Mouse (Mus musculus): Measurements from ENCODE around the gene Arf4.

DNA sequence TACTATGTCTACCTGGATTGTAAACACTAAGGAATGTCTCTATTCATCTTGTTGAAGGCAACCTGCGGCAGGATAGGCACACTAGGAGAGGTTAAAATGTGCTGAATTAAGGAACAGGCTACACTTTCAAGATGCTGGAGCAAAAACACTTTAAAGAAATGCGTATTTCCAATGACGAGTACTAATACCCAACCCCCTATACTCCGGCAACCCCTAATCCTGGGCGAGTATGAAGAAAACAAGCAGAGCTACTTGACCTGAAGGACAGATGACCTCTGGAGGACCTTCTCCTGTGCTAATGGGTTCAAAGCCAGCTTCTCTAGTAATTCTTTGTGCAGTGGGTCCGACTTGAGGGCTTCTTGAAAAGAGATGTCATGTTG is 30.1 kb downstream of the Arf4 start:
- TF ChIP-seq CTCF (IDR thresholded peaks at IDR 0.05; ENCODE audit: low read depth) (no peak), EP300 (IDR thresholded peaks at IDR 0.05; ENCODE audit: low read depth) (no peak)

Data from liver, embryonic 14.5 days (tissue).